Mouse (Mus musculus) activated CD4-positive, CD25-positive, alpha-beta regulatory T cell, adult 4 months (primary cell): ENCODE data around the gene Fkbp5. TPM values are rescaled to one million over a fixed set of nuclear protein-coding genes. Genes with fewer than 3 reads are reported as not detected.
"Not testable (repeated sequence)": the region's sequence is repeated elsewhere in the genome, so short reads cannot be mapped to it uniquely, and the experiment has no call there.

ENCODE experiments used
- ATAC-seq: one replicate; pipeline ENCODE4 v1.8.0; 2017
- polyA plus RNA-seq, 2 experiments: library from polyadenylated mRNA; unstranded; fragments of 100-300 nt; shearing (Covaris generic); gene quantifications; one replicate each; pipeline ENCODE4 v1.2.1; 2017

Gene Fkbp5
- polyA plus RNA-seq, 2 experiments from 2014 or later: 17.9 to 24.0 TPM

GRCm38 (mm10) chr17:28369056-28369455 lies 148.3 kb downstream of the Fkbp5 start:
- no peak for ATAC-seq

- ATAC-seq: no peak
These were observed 148.9 kb downstream of the Fkbp5 start for GRCm38 (mm10) chr17:28368449-28368848.

- ATAC-seq: no peak
These were observed 152.2 kb downstream of the Fkbp5 start, which contains the start of gene Tulp1 for GRCm38 (mm10) chr17:28365122-28365521. Gene Tulp1 (minus strand): TSS chr17:28365222.

GRCm38 (mm10) chr17:28363507-28363906 lies 153.8 kb downstream of the Fkbp5 start:
- ATAC-seq: no peak

DNA sequence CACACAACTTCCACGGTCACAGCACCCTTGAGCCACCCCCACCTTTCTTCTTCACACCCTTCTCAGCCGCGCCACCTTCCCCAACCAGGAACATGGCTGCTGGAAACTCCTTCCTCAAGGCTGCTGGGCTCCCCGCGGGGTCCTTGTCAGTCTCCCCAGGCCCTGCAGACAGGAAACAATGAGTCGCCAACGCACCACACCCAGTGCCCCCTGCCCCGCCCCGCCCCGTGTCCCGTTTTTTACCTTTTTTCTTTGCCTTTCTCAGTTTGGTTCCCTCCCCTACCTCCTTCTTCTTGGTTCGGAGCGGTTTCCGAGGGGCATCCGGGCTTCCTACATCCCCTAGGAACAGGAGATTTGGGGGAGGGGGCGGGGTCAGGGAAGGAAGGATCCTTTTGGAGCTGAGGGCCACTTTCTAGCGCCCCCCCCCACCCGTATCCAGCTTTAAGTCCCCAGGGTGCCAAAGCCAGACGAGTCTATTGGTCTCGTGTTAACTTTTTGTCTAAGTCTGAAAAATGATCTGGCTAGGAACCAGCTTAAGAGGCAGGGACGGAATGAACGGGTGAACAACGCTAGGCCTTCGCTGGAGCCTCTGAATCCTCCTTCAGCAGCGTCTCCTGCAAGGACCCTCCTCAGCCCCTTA lies 154.6 kb downstream of the Fkbp5 start:
- no peak for ATAC-seq

- no peak for ATAC-seq
These were observed 155.2 kb downstream of the Fkbp5 start for GRCm38 (mm10) chr17:28361921-28362652.

GRCm38 (mm10) chr17:28360531-28361277 lies 156.6 kb downstream of the Fkbp5 start:
- ATAC-seq: no peak

- not testable (repeated sequence) for ATAC-seq
These were observed 158.6 kb downstream of the Fkbp5 start for GRCm38 (mm10) chr17:28358576-28359261.

- ATAC-seq: no peak
These were observed 161.5 kb downstream of the Fkbp5 start for GRCm38 (mm10) chr17:28355871-28356270.

- ATAC-seq: no peak
These were observed 165.3 kb downstream of the Fkbp5 start for GRCm38 (mm10) chr17:28352018-28352417.

DNA sequence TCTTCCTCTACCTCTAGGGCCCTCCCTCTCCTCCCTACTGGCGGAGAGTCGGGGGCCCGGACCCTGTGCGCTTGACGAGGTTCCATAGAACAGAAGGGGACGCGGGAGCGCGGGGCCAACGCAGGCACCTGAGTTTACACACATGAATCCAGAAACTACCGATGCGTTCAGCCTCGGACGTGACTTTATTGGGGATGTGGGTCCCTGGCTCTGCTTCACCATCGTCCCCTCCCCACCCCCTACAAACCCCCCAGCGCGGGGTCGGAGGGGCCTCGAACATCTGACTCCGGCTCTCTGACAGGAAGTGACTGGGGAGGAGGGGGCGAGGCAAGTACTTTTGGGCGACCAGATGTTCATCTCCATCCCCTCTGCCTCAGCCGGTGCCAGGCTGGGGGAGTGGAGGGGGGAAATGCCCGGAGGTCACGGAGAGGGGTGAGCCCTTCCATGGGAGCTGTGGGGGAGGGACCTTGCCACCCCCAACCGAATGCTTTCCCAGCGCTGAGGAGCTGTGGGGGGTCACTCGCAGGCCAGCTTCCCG lies 165.9 kb downstream of the Fkbp5 start:
- no peak for ATAC-seq

GRCm38 (mm10) chr17:28350466-28351352 lies 166.6 kb downstream of the Fkbp5 start, which contains the start of gene Tead3:
Gene Tead3 (minus strand): TSS chr17:28350817.
- ATAC-seq: no peak

- no peak for ATAC-seq
These were observed 167.3 kb downstream of the Fkbp5 start for GRCm38 (mm10) chr17:28349901-28350465.

- no peak for ATAC-seq
These were observed 168.0 kb downstream of the Fkbp5 start for GRCm38 (mm10) chr17:28349264-28349880.

Other genes starting within 250 kb of the Fkbp5 start
- gene Fance, start 204.0 kb downstream of the Fkbp5 start, polyA plus RNA-seq: 1 to 10 TPM; 3.4 to 6.4 TPM
- gene Rpl10a, start 189.1 kb downstream of the Fkbp5 start, polyA plus RNA-seq: 1,000 to 10,000 TPM in 1 of 2 experiments, 100 to 1,000 TPM in 1; 852 to 1,030 TPM
- not detected for gene Tead3, start 166.7 kb downstream of the Fkbp5 start, polyA plus RNA-seq
- not detected for gene Tulp1, start 152.3 kb downstream of the Fkbp5 start, polyA plus RNA-seq
- not detected for gene Armc12, start 13.3 kb upstream of the Fkbp5 start, polyA plus RNA-seq
- gene Clpsl2, start 31.9 kb upstream of the Fkbp5 start, polyA plus RNA-seq: not detected
- gene Clps, start 43.2 kb upstream of the Fkbp5 start, polyA plus RNA-seq: not detected
- 1 to 10 TPM in 1 of 2 experiments, under 1 TPM in 1; 0.64 to 1.7 TPM for gene Lhfpl5, start 58.1 kb upstream of the Fkbp5 start, polyA plus RNA-seq
- gene Srpk1, start 105.2 kb upstream of the Fkbp5 start, polyA plus RNA-seq: 100 to 1,000 TPM; 204 to 207 TPM
- not detected for gene Slc26a8, start 172.7 kb upstream of the Fkbp5 start, polyA plus RNA-seq
- 10 to 100 TPM; 17.5 to 22.4 TPM for gene Mapk14, start 173.8 kb upstream of the Fkbp5 start, polyA plus RNA-seq
- 1 to 10 TPM; 4.1 to 7.7 TPM for gene AC170998.1, start 208.6 kb upstream of the Fkbp5 start, polyA plus RNA-seq